Mouse (Mus musculus): Measurements from ENCODE around the gene Syngap1.
"Not testable (repeated sequence)": the region's sequence is repeated elsewhere in the genome, so short reads cannot be mapped to it uniquely, and the experiment has no call there.

The Syngap1 gene

GRCm38 (mm10) chr17:26956309-26956708, 15.3 kb downstream of the Syngap1 start:
- DNase-seq (ENCODE audit: low spot score): no peak

GRCm38 (mm10) chr17:26956895-26957294, 15.8 kb downstream of the Syngap1 start:
- no peak for DNase-seq (ENCODE audit: low spot score)

GRCm38 (mm10) chr17:26957872-26958271, 16.8 kb downstream of the Syngap1 start:
- no peak for DNase-seq (ENCODE audit: low spot score)

- no peak for DNase-seq (ENCODE audit: low spot score)
These were observed 17.8 kb downstream of the Syngap1 start for GRCm38 (mm10) chr17:26958880-26959279.

- no peak for DNase-seq (ENCODE audit: low spot score)
These were observed 18.8 kb downstream of the Syngap1 start for GRCm38 (mm10) chr17:26959815-26960214.

- no peak for DNase-seq (ENCODE audit: low spot score)
These were observed 20.7 kb downstream of the Syngap1 start for GRCm38 (mm10) chr17:26961572-26962240.

GRCm38 (mm10) chr17:26966993-26967392, 25.9 kb downstream of the Syngap1 start:
- no peak for DNase-seq (ENCODE audit: low spot score)

- DNase-seq (ENCODE audit: low spot score): no peak
These were observed 26.4 kb downstream of the Syngap1 start for GRCm38 (mm10) chr17:26967477-26967876.

GRCm38 (mm10) chr17:26968200-26968611, 27.2 kb downstream of the Syngap1 start:
- DNase-seq (ENCODE audit: low spot score): no peak

- DNase-seq (ENCODE audit: low spot score): no peak
These were observed 28.2 kb downstream of the Syngap1 start for GRCm38 (mm10) chr17:26969257-26969656.

- no peak for DNase-seq (ENCODE audit: low spot score)
These were observed 29.2 kb downstream of the Syngap1 start for GRCm38 (mm10) chr17:26970221-26970620.

- DNase-seq (ENCODE audit: low spot score): no peak
These were observed 30.3 kb downstream of the Syngap1 start for GRCm38 (mm10) chr17:26971247-26971905.

- DNase-seq (ENCODE audit: low spot score): no peak
These were observed 31.1 kb downstream of the Syngap1 start for GRCm38 (mm10) chr17:26972107-26972506.

- DNase-seq (ENCODE audit: low spot score): peak; percentile 98
These were observed 31.9 kb downstream of the Syngap1 start, which contains the start of gene Zbtb9 for GRCm38 (mm10) chr17:26972703-26973574. Gene Zbtb9, plus strand, starts transcription at chr17:26973167.

- no peak for DNase-seq (ENCODE audit: low spot score)
These were observed 33.5 kb downstream of the Syngap1 start for GRCm38 (mm10) chr17:26974547-26974946.

GRCm38 (mm10) chr17:26975415-26975814, 34.4 kb downstream of the Syngap1 start:
- DNase-seq (ENCODE audit: low spot score): no peak

GRCm38 (mm10) chr17:26977354-26977753, 36.3 kb downstream of the Syngap1 start:
- not testable (repeated sequence) for DNase-seq (ENCODE audit: low spot score)

GRCm38 (mm10) chr17:26979426-26979825, 38.4 kb downstream of the Syngap1 start:
- no peak for DNase-seq (ENCODE audit: low spot score)

- no peak for DNase-seq (ENCODE audit: low spot score)
These were observed 40.0 kb downstream of the Syngap1 start for GRCm38 (mm10) chr17:26981050-26981449.

- DNase-seq (ENCODE audit: low spot score): no peak
These were observed 42.3 kb downstream of the Syngap1 start for GRCm38 (mm10) chr17:26983382-26983781.

- DNase-seq (ENCODE audit: low spot score): no peak
These were observed 44.6 kb downstream of the Syngap1 start for GRCm38 (mm10) chr17:26985503-26986179.

- no peak for DNase-seq (ENCODE audit: low spot score)
These were observed 49.5 kb downstream of the Syngap1 start for GRCm38 (mm10) chr17:26990521-26990920.

Data from MN1 (cell line).